Mouse (Mus musculus): Measurements from ENCODE around the gene Arhgap35. TPM values are rescaled to one million over a fixed set of nuclear protein-coding genes. Genes with fewer than 3 reads are reported as not detected.

Arhgap35 gene
- polyA plus RNA-seq, 1 experiment from 2014 or later, result 13.3 TPM

Other genes with a start within 250 kb of the Arhgap35 start
- 210 and 223 TPM in 2 replicates for gene Sae1, start 227.2 kb downstream of the Arhgap35 start, polyA plus RNA-seq (2015; fragmentation: Nextera tagmentation; extraction: Ambion mirVana)
- gene Zc3h4, start 214.1 kb downstream of the Arhgap35 start, polyA plus RNA-seq (2015; fragmentation: Nextera tagmentation; extraction: Ambion mirVana), result 8.2 and 8.7 TPM in 2 replicates
- gene Tmem160, start 162.2 kb downstream of the Arhgap35 start, polyA plus RNA-seq (2015; fragmentation: Nextera tagmentation; extraction: Ambion mirVana), result 73.2 and 79.2 TPM in 2 replicates
- gene Npas1, start 137.3 kb downstream of the Arhgap35 start, polyA plus RNA-seq (2015; fragmentation: Nextera tagmentation; extraction: Ambion mirVana), result 0.36 and 0.37 TPM in 2 replicates
- 0.48 TPM in 2 replicates for gene Ceacam15, start 60.7 kb upstream of the Arhgap35 start, polyA plus RNA-seq (2015; fragmentation: Nextera tagmentation; extraction: Ambion mirVana)
- not detected in 2 replicates for gene Ceacam9, start 106.9 kb upstream of the Arhgap35 start, polyA plus RNA-seq (2015; fragmentation: Nextera tagmentation; extraction: Ambion mirVana)
- 210 and 235 TPM in 2 replicates for gene Ap2s1, start 123.4 kb upstream of the Arhgap35 start, polyA plus RNA-seq (2015; fragmentation: Nextera tagmentation; extraction: Ambion mirVana)
- 35.2 and 37.8 TPM in 2 replicates for gene Slc1a5, start 166.3 kb upstream of the Arhgap35 start, polyA plus RNA-seq (2015; fragmentation: Nextera tagmentation; extraction: Ambion mirVana)
- gene Strn4, start 200.9 kb upstream of the Arhgap35 start, polyA plus RNA-seq (2015; fragmentation: Nextera tagmentation; extraction: Ambion mirVana), result 81.1 and 82.5 TPM in 2 replicates
- 31.9 and 33.3 TPM in 2 replicates for gene Fkrp, start 201.7 kb upstream of the Arhgap35 start, polyA plus RNA-seq (2015; fragmentation: Nextera tagmentation; extraction: Ambion mirVana)
- 9.6 and 11.1 TPM in 2 replicates for gene Prkd2, start 227.9 kb upstream of the Arhgap35 start, polyA plus RNA-seq (2015; fragmentation: Nextera tagmentation; extraction: Ambion mirVana)

All from heart, embryonic 13.5 days (tissue).